Mouse (Mus musculus): ENCODE data around the gene Efnb1. TPM values are rescaled to one million over a fixed set of nuclear protein-coding genes. Genes with fewer than 3 reads are reported as not detected.
A peak's percentile ranks its signal among the peaks of the same experiment; 100 is the strongest.

The Efnb1 gene
- polyA plus RNA-seq, 1 experiment = 10.7 TPM

DNA sequence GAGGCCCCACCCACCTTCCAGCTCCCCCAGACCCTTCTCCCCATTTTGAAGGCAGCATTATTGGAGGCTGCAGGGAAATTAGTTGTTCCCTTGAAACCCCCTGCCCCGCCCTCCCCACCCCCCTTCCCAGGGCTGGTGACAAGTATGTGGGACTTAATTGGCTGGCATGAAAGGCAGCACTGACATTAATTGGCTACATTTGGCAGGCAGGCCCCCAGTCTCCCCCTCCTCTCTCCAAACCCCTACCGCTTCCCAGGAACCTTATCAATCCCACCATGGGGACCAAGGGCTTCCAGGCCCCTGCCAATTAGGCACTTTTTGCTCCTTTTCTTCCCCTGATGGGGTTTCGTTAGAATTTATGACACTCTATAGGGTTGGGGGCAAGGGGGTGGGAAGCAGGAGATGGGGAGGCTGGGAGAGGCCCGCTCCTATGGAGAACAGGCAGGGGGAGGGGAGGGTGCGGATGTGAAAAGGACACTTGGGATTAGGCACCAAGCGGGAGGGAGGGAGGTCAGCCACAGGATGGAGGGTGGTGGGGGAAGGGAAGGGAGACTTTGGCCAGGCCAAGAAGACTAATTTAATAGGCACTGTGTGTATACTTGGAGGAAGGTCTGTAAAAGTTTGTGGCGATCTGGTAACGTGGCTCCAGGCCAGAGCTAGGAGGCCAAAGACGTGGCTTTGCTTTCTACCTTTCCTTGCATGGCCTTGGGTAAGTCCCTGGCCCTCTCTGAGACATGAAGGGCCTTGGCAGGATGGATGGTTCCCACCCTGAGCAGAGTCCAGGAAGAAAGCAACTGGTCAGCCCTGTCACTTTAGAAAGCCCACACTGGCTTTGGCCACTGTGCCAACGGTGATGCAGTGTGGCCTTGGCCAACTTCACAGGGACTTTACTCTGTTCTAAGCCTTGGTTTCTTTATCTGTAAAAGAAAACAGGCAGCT, 50.8 kb downstream of the Efnb1 start:
- Histone ChIP-seq H3K4me1 (ENCODE audit: control insufficient read depth, insufficient read depth, low read length) (no peaks in the 10 kb centered on the region), H3K4me3 (ENCODE audit: low read depth, low read length) (no peak overlapping the region), H3K9me3 (replicated peaks; ENCODE audit: control insufficient read depth, insufficient read depth, low read length, poor library complexity, severe bottlenecking) (no peaks in the 10 kb centered on the region), H3K9ac (ENCODE audit: low read depth, poor library complexity, severe bottlenecking) (no peak overlapping the region), H3K27me3 (ENCODE audit: control insufficient read depth, insufficient read depth, low read length, poor library complexity, severe bottlenecking) (no peaks in the 10 kb centered on the region; the same call in none of the 2 replicates), H3K27ac (ENCODE audit: insufficient read depth, low read length) (no peak overlapping the region), H3K36me3 (ENCODE audit: control insufficient read depth, insufficient read depth, low read length, poor library complexity, severe bottlenecking) (no peaks in the 10 kb centered on the region)
- TF ChIP-seq EP300 (IDR thresholded peaks at IDR 0.05; ENCODE audit: insufficient read depth, low read depth, low read length) = no peak
- TF ChIP-seq POLR2A (IDR thresholded peaks at IDR 0.05; ENCODE audit: insufficient read depth, low read length) = no peak
- no peak for TF ChIP-seq CTCF (IDR thresholded peaks at IDR 0.05; ENCODE audit: low read depth, low read length)

DNA sequence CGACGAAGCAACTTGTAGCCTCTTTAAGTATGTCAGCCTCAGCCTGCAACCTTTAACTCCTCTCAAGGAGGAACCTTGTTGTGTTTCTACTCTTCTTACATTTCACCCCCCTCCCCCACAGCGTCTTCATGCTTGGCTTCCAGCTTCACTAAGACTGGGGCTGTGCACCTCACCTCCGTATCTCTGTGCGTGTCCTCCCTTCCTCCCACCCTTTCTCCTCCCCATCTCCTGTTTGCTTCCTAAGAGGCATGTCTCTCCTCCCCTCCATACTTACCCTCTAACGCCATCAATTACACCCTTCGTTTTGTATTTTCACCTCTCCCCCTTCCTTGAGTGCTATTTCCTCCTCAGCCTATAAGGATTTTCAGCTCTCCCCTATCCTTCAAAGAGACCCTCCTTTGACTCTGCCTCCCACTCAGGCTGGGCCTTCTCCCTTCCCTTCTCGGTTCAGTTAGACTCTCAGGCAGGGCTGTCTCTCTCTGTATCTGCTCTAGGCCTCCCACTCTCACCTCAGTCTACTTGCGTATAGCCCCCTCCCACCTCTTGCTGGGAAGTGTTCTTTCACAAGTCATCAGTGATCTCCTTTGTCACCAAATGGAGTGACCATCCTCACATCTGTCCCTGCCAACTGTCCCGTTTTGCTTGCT, 55.6 kb downstream of the Efnb1 start:
- Histone ChIP-seq H3K4me3 (ENCODE audit: low read depth, low read length) (no peak overlapping the region), H3K27ac (ENCODE audit: insufficient read depth, low read length) (no peak overlapping the region), H3K9me3 (replicated peaks; ENCODE audit: control insufficient read depth, insufficient read depth, low read length, poor library complexity, severe bottlenecking) (no peaks in the 10 kb centered on the region), H3K4me1 (ENCODE audit: control insufficient read depth, insufficient read depth, low read length) (no peaks in the 10 kb centered on the region), H3K9ac (ENCODE audit: low read depth, poor library complexity, severe bottlenecking) (no peak overlapping the region), H3K27me3 (ENCODE audit: control insufficient read depth, insufficient read depth, low read length, poor library complexity, severe bottlenecking) (no peaks in the 10 kb centered on the region; the same call in 1 of the 2 replicates), H3K36me3 (ENCODE audit: control insufficient read depth, insufficient read depth, low read length, poor library complexity, severe bottlenecking) (no peaks in the 10 kb centered on the region)
- TF ChIP-seq POLR2A (IDR thresholded peaks at IDR 0.05; ENCODE audit: insufficient read depth, low read length) (no peak), CTCF (IDR thresholded peaks at IDR 0.05; ENCODE audit: low read depth, low read length) (no peak), EP300 (IDR thresholded peaks at IDR 0.05; ENCODE audit: insufficient read depth, low read depth, low read length) (no peak)

DNA sequence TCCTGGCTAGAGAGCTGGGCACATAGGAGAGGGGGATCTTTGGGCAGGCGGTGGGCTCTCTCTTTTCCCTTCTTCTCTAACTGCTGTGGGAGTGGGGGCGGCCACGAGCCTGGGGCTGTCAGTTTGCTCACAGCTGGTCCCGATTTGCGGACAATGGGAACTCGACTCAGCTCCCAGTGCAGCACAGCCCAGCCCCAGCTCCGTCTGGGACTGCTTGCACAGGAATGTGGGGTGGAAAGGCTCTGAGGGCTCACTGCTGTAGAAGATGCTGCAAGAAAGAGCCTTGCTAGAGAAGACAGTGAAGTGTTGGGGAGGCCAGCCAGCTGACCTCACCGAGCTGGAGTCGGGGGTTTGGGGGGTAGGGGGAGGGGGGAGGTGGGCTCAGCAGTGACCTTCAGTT, 61.0 kb downstream of the Efnb1 start:
- Histone ChIP-seq H3K27me3 (ENCODE audit: control insufficient read depth, insufficient read depth, low read length, poor library complexity, severe bottlenecking) (no peaks in the 10 kb centered on the region), H3K9ac (ENCODE audit: low read depth, poor library complexity, severe bottlenecking) (no peak overlapping the region), H3K4me1 (ENCODE audit: control insufficient read depth, insufficient read depth, low read length) (no peaks in the 10 kb centered on the region), H3K9me3 (replicated peaks; ENCODE audit: control insufficient read depth, insufficient read depth, low read length, poor library complexity, severe bottlenecking) (no peaks in the 10 kb centered on the region), H3K4me3 (ENCODE audit: low read depth, low read length) (no peak overlapping the region), H3K36me3 (ENCODE audit: control insufficient read depth, insufficient read depth, low read length, poor library complexity, severe bottlenecking) (no peaks in the 10 kb centered on the region), H3K27ac (ENCODE audit: insufficient read depth, low read length) (no peak overlapping the region)
- TF ChIP-seq POLR2A (IDR thresholded peaks at IDR 0.05; ENCODE audit: insufficient read depth, low read length) (no peak), CTCF (IDR thresholded peaks at IDR 0.05; ENCODE audit: low read depth, low read length) (no peak), EP300 (IDR thresholded peaks at IDR 0.05; ENCODE audit: insufficient read depth, low read depth, low read length) (no peak)

DNA sequence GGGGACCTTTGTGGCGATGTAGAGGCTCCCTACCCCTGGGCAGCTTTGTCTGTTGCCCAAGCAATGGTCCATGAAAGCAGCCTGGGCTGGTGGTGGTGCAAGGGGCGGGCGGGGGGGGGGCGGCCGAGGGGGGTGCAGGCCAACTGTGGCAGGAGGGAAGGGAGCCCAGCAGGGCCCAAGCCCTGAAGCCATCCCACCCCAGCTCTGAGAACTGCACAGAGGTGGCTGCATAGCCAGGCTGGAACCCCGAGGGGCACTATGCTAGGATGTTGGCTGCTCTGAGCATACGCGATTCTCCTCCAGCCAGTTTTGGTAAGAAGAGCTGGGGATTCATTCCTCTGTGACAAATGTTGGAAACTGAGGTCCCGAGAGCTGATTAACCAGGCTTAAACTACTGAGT, 62.6 kb downstream of the Efnb1 start:
- no peaks in the 10 kb centered on the region for H3K9me3 ChIP-seq (replicated peaks; ENCODE audit: control insufficient read depth, insufficient read depth, low read length, poor library complexity, severe bottlenecking)
- no peak for TF ChIP-seq CTCF (IDR thresholded peaks at IDR 0.05; ENCODE audit: low read depth, low read length)
- TF ChIP-seq POLR2A (IDR thresholded peaks at IDR 0.05; ENCODE audit: insufficient read depth, low read length) = no peak
- no peak for TF ChIP-seq EP300 (IDR thresholded peaks at IDR 0.05; ENCODE audit: insufficient read depth, low read depth, low read length)

More for the DNA sequence above, 62.6 kb downstream of the Efnb1 start:
- H3K4me3 ChIP-seq (ENCODE audit: low read depth, low read length) = peak overlapping the region; percentile 64
- no peaks in the 10 kb centered on the region for H3K36me3 ChIP-seq (ENCODE audit: control insufficient read depth, insufficient read depth, low read length, poor library complexity, severe bottlenecking)
- no peaks in the 10 kb centered on the region for H3K4me1 ChIP-seq (ENCODE audit: control insufficient read depth, insufficient read depth, low read length)
- H3K27ac ChIP-seq (ENCODE audit: insufficient read depth, low read length) = no peak overlapping the region
- no peaks in the 10 kb centered on the region for H3K27me3 ChIP-seq (ENCODE audit: control insufficient read depth, insufficient read depth, low read length, poor library complexity, severe bottlenecking)
- peak overlapping the region; percentile 38; the same call in 1 of the 2 replicates for H3K9ac ChIP-seq (ENCODE audit: low read depth, poor library complexity, severe bottlenecking)

Other genes starting within 250 kb of the Efnb1 start
- 4.4 and 5.9 TPM in 2 replicates for gene Ophn1, start 245.1 kb upstream of the Efnb1 start, polyA plus RNA-seq (2011; ENCODE audit: insufficient read depth, insufficient read length, low read depth, missing spikeins)
- 21.8 and 24.8 TPM in 2 replicates for gene Yipf6, start 199.8 kb upstream of the Efnb1 start, polyA plus RNA-seq (2011; ENCODE audit: insufficient read depth, insufficient read length, low read depth, missing spikeins)
- gene Stard8, start 132.9 kb upstream of the Efnb1 start, polyA plus RNA-seq (2011; ENCODE audit: insufficient read depth, insufficient read length, low read depth, missing spikeins) = 24.5 and 24.8 TPM in 2 replicates